Mouse (Mus musculus) lung, postnatal 0 days (tissue): ENCODE data around the gene Mvk.

Experiments
- CTCF ChIP-seq: IDR thresholded peaks from 2 replicates; pipeline ENCODE4 v1.5.1; 2016; ENCODE audit warnings: antibody characterized with exemption, mild to moderate bottlenecking
- EP300 ChIP-seq: IDR thresholded peaks from 2 replicates; pipeline ENCODE4 v1.6.1; 2016; ENCODE audit warnings: antibody characterized with exemption, mild to moderate bottlenecking, control low read depth

DNA sequence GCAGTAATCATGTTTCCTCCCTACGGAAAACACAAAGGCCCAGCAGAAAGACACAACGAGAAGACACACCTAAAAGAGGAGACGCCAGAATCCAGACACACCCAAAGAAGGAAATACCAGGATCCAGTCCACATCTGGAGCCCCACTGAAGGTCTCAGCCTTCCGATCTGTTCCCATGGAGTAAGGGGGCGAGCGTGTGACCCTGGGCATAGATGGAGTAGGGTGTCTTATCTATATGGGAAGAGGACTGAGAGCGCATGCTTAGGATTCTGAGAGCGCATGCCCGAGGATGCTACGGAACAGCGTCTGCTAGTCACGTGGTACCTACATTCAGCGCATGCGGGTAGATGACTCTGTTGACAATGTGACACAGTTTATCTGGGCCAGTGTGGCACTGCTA lies 41.6 kb downstream of the Mvk start:
- TF ChIP-seq CTCF (no peak), EP300 (no peak)
